Comparison of ENCODE assay signal across 24 mouse cellular contexts in the genomic region with DNA sequence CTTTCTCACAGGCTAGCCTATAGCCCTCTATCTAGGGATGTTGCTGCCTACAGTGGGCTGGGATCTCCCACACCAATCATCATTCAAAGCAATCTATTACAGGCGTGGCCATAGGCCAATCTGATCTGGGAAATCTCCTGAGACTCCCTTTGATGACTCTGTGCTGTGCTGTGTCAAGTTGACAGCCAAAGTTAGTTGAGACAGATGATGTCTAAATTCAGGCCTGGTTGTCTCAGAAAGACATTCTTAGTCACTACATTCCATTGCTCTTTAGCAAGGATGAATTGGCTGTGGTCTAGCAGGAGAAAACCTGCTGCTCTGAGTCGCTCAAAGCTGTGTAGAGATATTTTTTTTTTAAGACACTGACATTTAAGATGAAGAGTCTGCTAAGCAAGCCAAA.
A peak's percentile ranks its signal among the peaks of the same experiment; 100 is the strongest.
DNase-seq lines count a peak whose midpoint lies in the region; ATAC-seq and TF ChIP-seq lines count a peak whose summit lies in the region.
"Had no signal": no experiment of that assay in that cellular context is flagged by ENCODE, and none has a peak within 500 bp of the region (broad histone marks: within the 10 kb centered on the region; RNA-seq: fewer than 3 reads in every experiment).

No protein-coding gene starts in this region.

- no peaks in the 10 kb centered on the region for H3K9me3 ChIP-seq in intestine, embryonic 14.5 days (ENCODE audit: control insufficient read depth, low read length)
- H3K9me3 ChIP-seq in intestine, postnatal 0 days (ENCODE audit: control insufficient read depth), result no peaks in the 10 kb centered on the region
- H3K9me3 ChIP-seq: G1E; heart, embryonic 15.5 days; hindbrain, embryonic 13.5 days had no signal

- DNase-seq in embryo, embryonic 10.5 days (ENCODE audit: low spot score), result peak; percentile 31
- DNase-seq in embryo, embryonic 9.5 days (ENCODE audit: extremely low spot score), result no peak
- no peak for DNase-seq in intestine, embryonic 14.5 days (ENCODE audit: low spot score)
- peak; percentile 77 for DNase-seq in Muller cell, postnatal 12 days (ENCODE audit: inconsistent ontology term)
- no peak for DNase-seq in layer of hippocampus, adult 9-10 months (ENCODE audit: low spot score)
- DNase-seq in cerebellum, postnatal 10 days, result no peak
- DNase-seq: adrenal gland, adult 2 months; adrenal gland, postnatal 25 days; B cell, adult 2 months; cerebellum, adult 2 months; cerebellum, postnatal 25 days; gastrocnemius, postnatal 14 days; heart, adult 2 months; heart, postnatal 14 days; kidney, adult 11 months had no signal

- no peaks in the 10 kb centered on the region for H3K36me3 ChIP-seq in intestine, embryonic 14.5 days (ENCODE audit: control insufficient read depth, insufficient read depth, low read length)
- no peaks in the 10 kb centered on the region for H3K36me3 ChIP-seq in intestine, postnatal 0 days (ENCODE audit: control insufficient read depth, insufficient read depth)
- H3K36me3 ChIP-seq: G1E; heart, embryonic 15.5 days; hindbrain, embryonic 13.5 days had no signal

- 31% methylated on average over 2 of the region's 2 CpGs for WGBS in intestine, embryonic 14.5 days
- WGBS in intestine, postnatal 0 days, result 61% methylated on average over 2 of the region's 2 CpGs

- no peak overlapping the region for H3K4me3 ChIP-seq in intestine, embryonic 14.5 days (ENCODE audit: low read depth, low read length)
- H3K4me3 ChIP-seq in intestine, postnatal 0 days (ENCODE audit: low read depth, low read length), result no peak overlapping the region
- no peak overlapping the region for H3K4me3 ChIP-seq in embryonic fibroblast, embryonic 13.5 days (ENCODE audit: insufficient read depth, low read length)
- H3K4me3 ChIP-seq: heart, adult 2 months; heart, embryonic 15.5 days; hindbrain, embryonic 13.5 days had no signal

- no peak overlapping the region for H3K4me2 ChIP-seq in intestine, embryonic 14.5 days (ENCODE audit: low read length)
- H3K4me2 ChIP-seq in intestine, postnatal 0 days (replicated peaks; ENCODE audit: low read depth), result no peak overlapping the region
- H3K4me2 ChIP-seq: heart, embryonic 11.5 days; heart, embryonic 15.5 days; hindbrain, embryonic 13.5 days had no signal

- peak; percentile 66; the same call in 1 of the 2 replicates for ATAC-seq in intestine, embryonic 14.5 days (replicated peaks; ENCODE audit: low FRiP score, low TSS enrichment, low read depth)
- no peak for ATAC-seq in intestine, postnatal 0 days
- ATAC-seq: CD4-positive, CD25-positive, alpha-beta regulatory T cell, adult 4 months; forebrain, embryonic 14.5 days; hindbrain, postnatal 0 days had no signal

- TF ChIP-seq CTCF in intestine, postnatal 0 days (IDR thresholded peaks at IDR 0.05; ENCODE audit: low read depth), result no peak
- no peak for TF ChIP-seq CTCF in embryonic fibroblast, embryonic 13.5 days (IDR thresholded peaks at IDR 0.05; ENCODE audit: borderline replicate concordance, insufficient read depth, low read length)

- H3K9ac ChIP-seq in intestine, embryonic 14.5 days (ENCODE audit: low read length), result no peak overlapping the region
- H3K9ac ChIP-seq in intestine, postnatal 0 days (ENCODE audit: low read depth, low read length), result no peak overlapping the region
- H3K9ac ChIP-seq: heart, embryonic 15.5 days; hindbrain, embryonic 13.5 days had no signal

- no peak for TF ChIP-seq POLR2A in embryonic fibroblast, embryonic 13.5 days (IDR thresholded peaks at IDR 0.05; ENCODE audit: low read depth, low read length)

- no peak overlapping the region for H3K27ac ChIP-seq in intestine, embryonic 14.5 days (ENCODE audit: low read depth)
- H3K27ac ChIP-seq in intestine, postnatal 0 days (ENCODE audit: low read depth, low read length), result no peak overlapping the region
- peak overlapping the region; percentile 56 for H3K27ac ChIP-seq in embryonic fibroblast, embryonic 13.5 days (ENCODE audit: insufficient read depth, low read length)
- H3K27ac ChIP-seq: heart, adult 2 months; heart, embryonic 15.5 days; hindbrain, embryonic 13.5 days; hindbrain, postnatal 0 days had no signal

- H3K4me1 ChIP-seq in intestine, embryonic 14.5 days (replicated peaks; ENCODE audit: control insufficient read depth, insufficient read depth, low read length), result no peaks in the 10 kb centered on the region
- no peaks in the 10 kb centered on the region for H3K4me1 ChIP-seq in intestine, postnatal 0 days (replicated peaks; ENCODE audit: control insufficient read depth, insufficient read depth, low read length)
- H3K4me1 ChIP-seq in embryonic fibroblast, embryonic 13.5 days (ENCODE audit: control insufficient read depth, insufficient read depth, low read length), result no peaks in the 10 kb centered on the region
- H3K4me1 ChIP-seq: hindbrain, embryonic 13.5 days had no signal

- no peaks in the 10 kb centered on the region for H3K27me3 ChIP-seq in intestine, embryonic 14.5 days (replicated peaks; ENCODE audit: control insufficient read depth, insufficient read depth, low read length)
- no peaks in the 10 kb centered on the region for H3K27me3 ChIP-seq in intestine, postnatal 0 days (replicated peaks; ENCODE audit: control insufficient read depth, insufficient read depth, low read length)
- H3K27me3 ChIP-seq: heart, embryonic 15.5 days; hindbrain, embryonic 13.5 days had no signal

Comparison
In these comparisons a context has a peak if more than half of its experiments do, and no peak if none do; other contexts are left out.
1. DNase-seq: peak in embryo, embryonic 10.5 days (single experiment) and Muller cell, postnatal 12 days (single experiment); none in embryo, embryonic 9.5 days (single experiment), intestine, embryonic 14.5 days (single experiment), layer of hippocampus, adult 9-10 months (single experiment) and cerebellum, postnatal 10 days (0 of 2).